Mouse (Mus musculus) spleen, adult 12 weeks (tissue): ENCODE results near the gene Tmem242.

Source experiments
- DNase-seq: peaks from one replicate; pipeline ENCODE4 v3.0.0; 2022; ENCODE audit warnings: low spot score

The Tmem242 gene

DNA sequence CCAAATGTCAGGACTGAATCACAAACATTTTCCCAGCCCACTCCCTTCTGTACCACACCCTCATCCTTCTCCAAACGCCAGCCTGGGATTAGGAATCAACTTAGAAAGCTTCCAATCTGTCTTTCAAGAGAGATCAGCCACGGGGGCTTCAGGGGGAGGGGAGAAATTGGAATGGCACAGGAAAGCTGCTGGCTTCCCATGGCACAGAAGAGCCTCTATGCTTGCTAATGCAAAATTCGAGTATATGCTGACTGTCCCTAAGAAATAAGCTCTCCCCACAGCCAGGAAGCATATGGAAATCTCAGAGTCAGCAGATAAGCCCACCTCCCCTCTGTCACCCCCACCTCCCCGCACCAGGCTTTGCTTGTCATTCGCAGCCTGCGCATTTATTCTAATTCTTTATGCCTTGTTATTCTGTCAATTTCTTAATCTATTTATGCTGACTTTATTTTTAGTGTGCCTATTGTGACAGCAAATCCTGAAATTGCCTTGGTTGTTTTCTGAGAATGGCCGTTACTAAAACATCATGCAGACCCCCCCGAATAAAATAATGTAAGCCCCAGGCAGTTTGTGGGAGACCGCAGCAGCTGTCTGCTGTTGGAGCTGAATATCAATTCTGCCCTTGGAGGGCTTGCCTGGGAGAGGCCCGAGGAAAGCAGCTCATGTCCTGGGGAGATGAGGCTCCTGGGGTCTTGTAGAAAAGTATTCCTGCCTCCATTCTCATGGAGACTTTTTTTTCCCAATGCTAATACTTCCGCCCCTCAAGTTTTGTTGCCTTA, 62.7 kb downstream of the Tmem242 start:
- no peak for DNase-seq

GRCm38 (mm10) chr17:5372951-5373350, 67.1 kb downstream of the Tmem242 start:
- DNase-seq: no peak

- no peak for DNase-seq
These were observed 68.5 kb downstream of the Tmem242 start for GRCm38 (mm10) chr17:5371521-5371920.

DNA sequence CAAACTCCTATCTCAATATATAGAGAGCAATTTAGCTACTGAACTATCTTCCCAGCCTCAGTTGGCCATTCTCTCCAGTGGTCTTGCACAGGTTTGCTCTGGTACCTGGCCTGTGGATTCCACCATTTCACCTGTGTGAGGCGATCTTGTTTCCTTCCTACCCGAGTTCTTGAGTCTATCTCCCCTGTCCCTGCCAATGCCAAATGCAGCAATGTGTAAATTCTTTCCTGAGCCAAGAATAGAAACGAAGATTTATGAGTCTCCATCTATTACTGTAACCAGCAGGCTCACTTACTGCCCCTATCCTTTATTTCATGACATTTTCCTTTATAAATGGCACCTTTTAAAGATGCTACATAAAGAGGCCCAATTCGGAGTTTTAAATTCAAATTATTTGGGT, 69.0 kb downstream of the Tmem242 start:
- no peak for DNase-seq

GRCm38 (mm10) chr17:5365992-5366398, 74.1 kb downstream of the Tmem242 start:
- DNase-seq: no peak
